Mouse (Mus musculus) leukemia stem cell, adult 10-12 weeks (primary cell): Measurements from ENCODE around the gene Ero1lb. TPM values are rescaled to one million over a fixed set of nuclear protein-coding genes. Genes with fewer than 3 reads are reported as not detected.

Source experiments
- polyA plus RNA-seq: library from polyadenylated mRNA; stranded (reverse); fragments of >175 nt; gene quantifications from 2 replicates; pipeline ENCODE4 v1.2.3, GENCODE M21; 2012; ENCODE audit warnings: low replicate concordance

Gene Ero1lb
- polyA plus RNA-seq = 5.1 and 5.9 TPM in 2 replicates

DNA sequence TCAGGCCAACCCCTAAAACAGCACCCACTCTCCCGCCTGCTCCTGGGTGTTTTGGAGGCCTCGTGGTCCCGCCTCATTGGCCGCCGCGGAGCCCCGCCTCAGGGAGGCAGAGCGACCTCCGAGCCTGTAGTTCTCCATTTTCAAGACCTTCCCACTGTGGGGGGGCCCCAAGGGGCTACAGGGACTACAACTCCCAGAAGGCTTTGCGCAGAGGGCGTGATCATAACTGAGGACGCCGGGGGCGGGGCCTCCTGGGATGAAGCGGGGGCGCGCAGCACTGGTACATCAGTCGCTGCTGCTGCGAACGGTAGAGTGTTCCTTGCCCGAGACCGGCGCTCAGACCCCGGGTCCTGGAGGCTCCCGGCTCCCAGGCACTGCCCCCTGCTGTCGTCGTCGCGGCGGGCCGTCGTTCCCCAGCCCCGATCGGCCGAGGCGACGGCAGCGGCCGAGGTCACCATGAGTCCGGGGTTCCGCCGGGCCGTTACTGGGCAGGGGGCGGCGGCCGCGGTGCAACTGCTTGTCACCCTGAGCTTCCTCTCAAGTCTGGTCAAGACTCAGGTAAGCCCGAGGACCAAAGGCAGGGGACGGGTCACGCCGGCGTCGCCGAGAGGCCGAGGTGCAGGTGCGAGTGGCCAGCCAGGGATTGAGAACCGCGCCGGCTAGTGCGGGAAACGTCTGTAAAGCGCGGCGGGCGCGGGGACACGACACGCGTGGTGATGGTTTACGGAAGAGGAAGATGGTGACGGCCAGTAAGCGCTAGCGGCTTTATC, at the start of gene Ero1lb:
Gene Ero1lb, plus strand, starts transcription at position 254 of the 770 bp plus-strand sequence.

DNA sequence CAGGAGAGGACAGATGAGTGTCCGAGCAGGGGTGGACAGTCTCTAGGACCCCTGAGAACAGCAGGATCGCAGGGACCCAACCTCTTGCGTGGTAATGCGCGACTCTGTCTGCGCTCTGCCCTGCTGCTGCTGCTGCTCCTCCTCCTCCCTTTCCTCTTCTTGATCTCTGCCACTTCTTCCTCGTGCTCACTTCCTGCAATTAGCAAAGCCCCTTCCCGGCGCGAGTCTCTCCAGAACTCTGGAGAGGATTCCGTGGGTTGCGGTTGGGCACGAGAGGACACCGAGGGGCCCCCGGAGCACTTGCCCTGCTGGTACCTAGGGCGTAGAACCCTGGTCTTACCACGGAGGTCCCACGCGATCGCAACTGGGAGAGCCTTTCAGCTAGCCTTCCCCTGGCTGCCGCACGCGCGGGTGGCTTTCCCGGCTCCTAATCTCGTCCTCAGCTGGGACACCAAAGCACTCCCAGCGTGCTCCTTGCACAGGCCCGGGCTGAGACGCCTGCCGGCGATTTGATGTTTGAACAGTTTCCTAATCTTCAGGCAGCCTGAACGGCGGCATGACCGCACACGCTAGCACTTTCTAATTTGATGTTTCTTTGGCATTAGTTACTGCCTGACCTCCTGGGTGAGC, 45.6 kb upstream of the Ero1lb start, which contains the start of gene Edaradd:
Gene Edaradd, minus strand, starts transcription at position 484 of the 630 bp plus-strand sequence.

Other genes starting within 250 kb of the Ero1lb start
- 0.46 TPM in 1 of 2 replicates, not detected in the other for gene Actn2, start 225.1 kb upstream of the Ero1lb start, polyA plus RNA-seq
- gene Heatr1, start 170.8 kb upstream of the Ero1lb start, polyA plus RNA-seq = 4.5 and 29.8 TPM in 2 replicates
- 1.8 and 1.9 TPM in 2 replicates for gene Lgals8, start 100.9 kb upstream of the Ero1lb start, polyA plus RNA-seq
- 0.15 and 0.24 TPM in 2 replicates for gene Edaradd, start 45.4 kb upstream of the Ero1lb start, polyA plus RNA-seq
- not detected in 2 replicates for gene Prl2c3, start 234.2 kb downstream of the Ero1lb start, polyA plus RNA-seq